Mouse (Mus musculus) limb, embryonic 15.5 days (tissue): ENCODE measurements around the gene Aox1. TPM values are rescaled to one million over a fixed set of nuclear protein-coding genes. Genes with fewer than 3 reads are reported as not detected.
"Not testable (repeated sequence)": the region's sequence is repeated elsewhere in the genome, so short reads cannot be mapped to it uniquely, and the experiment has no call there.

Experiments used
- ATAC-seq: fragments of 200-750 bp; cut with Nextera tagmentation; 2 replicates; pipeline ENCODE4 v1.8.0; 2017; ENCODE audit warnings: low read depth, moderate TSS enrichment; ENCODE audit not compliant: insufficient number of reproducible peaks, low FRiP score, low TSS enrichment
- H3K27ac ChIP-seq: fragments of 300-500 bp; sonication (generic); 2 replicates; pipeline ENCODE4 v1.5.1; 2015; ENCODE audit warnings: moderate library complexity, mild to moderate bottlenecking, inconsistent platforms
- H3K27me3 ChIP-seq: fragments of 300-500 bp; sonication (generic); 2 replicates; pipeline ENCODE4 v1.6.1; 2015; ENCODE audit warnings: inconsistent platforms
- H3K36me3 ChIP-seq: fragments of 300-500 bp; sonication (generic); 2 replicates; pipeline ENCODE4 v1.6.1; 2015; ENCODE audit warnings: inconsistent platforms
- H3K4me1 ChIP-seq: fragments of 300-500 bp; sonication (generic); 2 replicates; pipeline ENCODE4 v1.6.1; 2015; ENCODE audit warnings: inconsistent platforms
- H3K4me2 ChIP-seq: fragments of 300-500 bp; sonication (generic); 2 replicates; pipeline ENCODE4 v1.6.1; 2015; ENCODE audit warnings: mild to moderate bottlenecking, inconsistent platforms
- H3K4me3 ChIP-seq: fragments of 300-500 bp; sonication (generic); 2 replicates; pipeline ENCODE4 v1.5.1; 2015; ENCODE audit warnings: mild to moderate bottlenecking, inconsistent platforms
- H3K9ac ChIP-seq: fragments of 300-500 bp; sonication (generic); 2 replicates; pipeline ENCODE4 v1.6.1; 2015; ENCODE audit warnings: inconsistent platforms
- H3K9me3 ChIP-seq: fragments of 300-500 bp; sonication (generic); 2 replicates; pipeline ENCODE4 v1.6.1; 2016; ENCODE audit warnings: inconsistent platforms
- WGBS: fragments of 180-500 bp; shearing (Covaris S2); methylation state at CpG from one replicate; pipeline ENCODE4 v1.1.7; 2015; 5-methylcytosine and 5-hydroxymethylcytosine counted together
- polyA plus RNA-seq: library from polyadenylated mRNA; unstranded; fragments of >200 nt; fragmentation: Nextera tagmentation; extraction: Ambion mirVana; gene quantifications from 2 replicates; pipeline ENCODE4 v1.2.1, GENCODE M21; 2015

Gene Aox1
- polyA plus RNA-seq, 1 experiment from 2014 or later, result 0.42 TPM

GRCm38 (mm10) chr1:58037306-58037705, 7.6 kb downstream of the Aox1 start:
- WGBS, result 88% methylated on average over 9 of the region's 9 CpGs
- ATAC-seq, H3K4me1 ChIP-seq, H3K9me3 ChIP-seq, H3K36me3 ChIP-seq, H3K27me3 ChIP-seq, H3K27ac ChIP-seq, H3K9ac ChIP-seq, H3K4me2 ChIP-seq, H3K4me3 ChIP-seq: not testable (repeated sequence)

- no peak overlapping the region for H3K4me3 ChIP-seq
- no peak overlapping the region for H3K9ac ChIP-seq
- no peaks in the 10 kb centered on the region for H3K9me3 ChIP-seq
- H3K4me2 ChIP-seq, result no peak overlapping the region
- WGBS, result 72% methylated on average over 3 of the region's 3 CpGs
- H3K36me3 ChIP-seq, result no peaks in the 10 kb centered on the region
- no peak overlapping the region for H3K27ac ChIP-seq
- no peaks in the 10 kb centered on the region for H3K4me1 ChIP-seq
- no peaks in the 10 kb centered on the region for H3K27me3 ChIP-seq
- ATAC-seq, result no peak
Observed at GRCm38 (mm10) chr1:58045076-58045475, 15.3 kb downstream of the Aox1 start.

- H3K27me3 ChIP-seq, result no peaks in the 10 kb centered on the region
- H3K9me3 ChIP-seq, result no peaks in the 10 kb centered on the region
- no peak overlapping the region for H3K4me3 ChIP-seq
- H3K4me2 ChIP-seq, result no peak overlapping the region
- H3K36me3 ChIP-seq, result no peaks in the 10 kb centered on the region
- H3K4me1 ChIP-seq, result no peaks in the 10 kb centered on the region
- 63% methylated on average over 5 of the region's 5 CpGs for WGBS
- no peak for ATAC-seq
- H3K9ac ChIP-seq, result no peak overlapping the region
- H3K27ac ChIP-seq, result no peak overlapping the region
Observed at GRCm38 (mm10) chr1:58045546-58045945, 15.8 kb downstream of the Aox1 start.

- Histone ChIP-seq H3K9ac (no peak overlapping the region), H3K4me2 (no peak overlapping the region), H3K27ac (no peak overlapping the region), H3K9me3 (no peaks in the 10 kb centered on the region), H3K36me3 (no peaks in the 10 kb centered on the region), H3K4me1 (no peaks in the 10 kb centered on the region), H3K4me3 (no peak overlapping the region), H3K27me3 (no peaks in the 10 kb centered on the region)
- 49% methylated on average over 3 of the region's 3 CpGs for WGBS
- no peak for ATAC-seq
Observed at GRCm38 (mm10) chr1:58046721-58047290, 17.1 kb downstream of the Aox1 start.

- Histone ChIP-seq H3K27ac (no peak overlapping the region), H3K9ac (no peak overlapping the region), H3K27me3 (no peaks in the 10 kb centered on the region), H3K4me2 (no peak overlapping the region), H3K4me3 (no peak overlapping the region), H3K9me3 (no peaks in the 10 kb centered on the region), H3K4me1 (no peaks in the 10 kb centered on the region), H3K36me3 (no peaks in the 10 kb centered on the region)
- 88% methylated on average over 5 of the region's 5 CpGs for WGBS
- no peak for ATAC-seq
Observed at GRCm38 (mm10) chr1:58049126-58049525, 19.4 kb downstream of the Aox1 start.

- H3K9me3 ChIP-seq, result no peaks in the 10 kb centered on the region
- H3K27ac ChIP-seq, result no peak overlapping the region
- H3K36me3 ChIP-seq, result no peaks in the 10 kb centered on the region
- no peak overlapping the region for H3K4me2 ChIP-seq
- no peak for ATAC-seq
- 80% methylated on average over 11 of the region's 11 CpGs for WGBS
- no peak overlapping the region for H3K9ac ChIP-seq
- H3K4me1 ChIP-seq, result peaks cover 5% of the 10 kb centered on the region; the same call in 1 of the 2 replicates
- H3K4me3 ChIP-seq, result no peak overlapping the region
- H3K27me3 ChIP-seq, result no peaks in the 10 kb centered on the region
Observed at GRCm38 (mm10) chr1:58055598-58055997, 25.9 kb downstream of the Aox1 start.

GRCm38 (mm10) chr1:58056074-58056807, 26.5 kb downstream of the Aox1 start:
- no peaks in the 10 kb centered on the region for H3K27me3 ChIP-seq
- H3K4me3 ChIP-seq, result no peak overlapping the region
- H3K9ac ChIP-seq, result no peak overlapping the region
- H3K36me3 ChIP-seq, result no peaks in the 10 kb centered on the region
- no peaks in the 10 kb centered on the region for H3K9me3 ChIP-seq
- no peak for ATAC-seq
- 73% methylated on average over 13 of the region's 13 CpGs for WGBS
- H3K4me1 ChIP-seq, result peaks cover 5% of the 10 kb centered on the region; the same call in 1 of the 2 replicates
- H3K4me2 ChIP-seq, result no peak overlapping the region
- H3K27ac ChIP-seq, result no peak overlapping the region

- Histone ChIP-seq H3K4me3 (no peak overlapping the region), H3K36me3 (no peaks in the 10 kb centered on the region), H3K4me2 (no peak overlapping the region), H3K9me3 (no peaks in the 10 kb centered on the region), H3K4me1 (peaks cover 5% of the 10 kb centered on the region; the same call in 1 of the 2 replicates), H3K27me3 (no peaks in the 10 kb centered on the region), H3K9ac (no peak overlapping the region), H3K27ac (no peak overlapping the region)
- no peak for ATAC-seq
- 60% methylated on average over 11 of the region's 11 CpGs for WGBS
Observed at GRCm38 (mm10) chr1:58056939-58057338, 27.2 kb downstream of the Aox1 start.

GRCm38 (mm10) chr1:58058846-58059245, 29.1 kb downstream of the Aox1 start:
- Histone ChIP-seq H3K9me3 (no peaks in the 10 kb centered on the region), H3K36me3 (no peaks in the 10 kb centered on the region), H3K27me3 (no peaks in the 10 kb centered on the region), H3K9ac (no peak overlapping the region), H3K27ac (no peak overlapping the region), H3K4me3 (no peak overlapping the region), H3K4me2 (no peak overlapping the region), H3K4me1 (peaks cover 5% of the 10 kb centered on the region; the same call in 1 of the 2 replicates)
- WGBS, result 96% methylated on average over 4 of the region's 4 CpGs
- ATAC-seq, result no peak

- Histone ChIP-seq H3K27me3 (no peaks in the 10 kb centered on the region), H3K36me3 (no peaks in the 10 kb centered on the region), H3K9me3 (no peaks in the 10 kb centered on the region), H3K9ac (no peak overlapping the region), H3K4me1 (peaks cover 5% of the 10 kb centered on the region; the same call in 1 of the 2 replicates), H3K27ac (no peak overlapping the region), H3K4me3 (no peak overlapping the region), H3K4me2 (no peak overlapping the region)
- 91% methylated on average over 7 of the region's 7 CpGs for WGBS
- ATAC-seq, result no peak
Observed at GRCm38 (mm10) chr1:58062131-58062530, 32.4 kb downstream of the Aox1 start.

GRCm38 (mm10) chr1:58065151-58065550, 35.4 kb downstream of the Aox1 start:
- Histone ChIP-seq H3K4me3 (no peak overlapping the region), H3K9ac (no peak overlapping the region), H3K27me3 (no peaks in the 10 kb centered on the region), H3K36me3 (no peaks in the 10 kb centered on the region), H3K9me3 (no peaks in the 10 kb centered on the region), H3K27ac (no peak overlapping the region), H3K4me1 (no peaks in the 10 kb centered on the region), H3K4me2 (no peak overlapping the region)
- ATAC-seq, result no peak
- 82% methylated on average over 5 of the region's 5 CpGs for WGBS

GRCm38 (mm10) chr1:58065606-58066005, 35.9 kb downstream of the Aox1 start:
- ATAC-seq, result no peak

More at GRCm38 (mm10) chr1:58065606-58066005, 35.9 kb downstream of the Aox1 start:
- no peak overlapping the region for H3K4me3 ChIP-seq
- no peak overlapping the region for H3K27ac ChIP-seq
- H3K4me2 ChIP-seq, result no peak overlapping the region
- WGBS, result 47% methylated on average over 3 of the region's 3 CpGs
- no peak overlapping the region for H3K9ac ChIP-seq
- no peaks in the 10 kb centered on the region for H3K4me1 ChIP-seq
- no peaks in the 10 kb centered on the region for H3K36me3 ChIP-seq
- no peaks in the 10 kb centered on the region for H3K27me3 ChIP-seq
- no peaks in the 10 kb centered on the region for H3K9me3 ChIP-seq
